Mouse (Mus musculus) heart, adult 2 months (tissue): Measurements from ENCODE around the gene Ints11. TPM values are rescaled to one million over a fixed set of nuclear protein-coding genes. Genes with fewer than 3 reads are reported as not detected.
A peak's percentile ranks its signal among the peaks of the same experiment; 100 is the strongest.

ENCODE experiments used
- DNase-seq, 2 experiments: peaks; one replicate each; pipeline ENCODE4 v3.0.0; 2021
- H3K27ac ChIP-seq: fragments of 200-600 bp; 2 replicates; pipeline ENCODE4 v1.8.1; 2022
- H3K27me3 ChIP-seq: fragments of 200-500 bp; 2 replicates; pipeline ENCODE4 v1.6.1; 2012; ENCODE audit warnings: mild to moderate bottlenecking, low read length, inconsistent platforms, mixed read lengths; ENCODE audit not compliant: control insufficient read depth, insufficient read depth
- H3K36me3 ChIP-seq: fragments of 200-500 bp; 2 replicates; pipeline ENCODE4 v1.6.1; 2012; ENCODE audit warnings: low read length, inconsistent platforms; ENCODE audit not compliant: control insufficient read depth, insufficient read depth
- H3K4me1 ChIP-seq: fragments of 200-500 bp; 2 replicates; pipeline ENCODE4 v1.6.1; 2011; ENCODE audit warnings: low read length; ENCODE audit not compliant: control insufficient read depth, insufficient read depth
- H3K4me3 ChIP-seq: fragments of 200-600 bp; 2 replicates; pipeline ENCODE4 v1.8.1; 2022
- H3K79me2 ChIP-seq: fragments of 200-500 bp; replicated peaks from 2 replicates; pipeline ENCODE4 v1.6.1; 2012; ENCODE audit warnings: mild to moderate bottlenecking, inconsistent platforms, low read length, moderate library complexity, mixed read lengths; ENCODE audit not compliant: control insufficient read depth, insufficient read depth
- H3K9ac ChIP-seq: fragments of 200-500 bp; 2 replicates; pipeline ENCODE4 v1.6.1; 2012; ENCODE audit warnings: low read depth, mild to moderate bottlenecking, control low read depth, inconsistent platforms, low read length, mixed read lengths
- CTCF ChIP-seq: fragments of 200-600 bp; IDR thresholded peaks from 2 replicates; pipeline ENCODE4 v1.8.1; 2022; ENCODE audit warnings: antibody characterized with exemption, mild to moderate bottlenecking, moderate library complexity
- EP300 ChIP-seq: fragments of 200-500 bp; IDR thresholded peaks from 2 replicates; pipeline ENCODE4 v1.6.1; 2011; ENCODE audit warnings: low read depth, low read length, control low read depth; ENCODE audit not compliant: insufficient read depth
- POLR2A ChIP-seq: fragments of 200-500 bp; IDR thresholded peaks from 2 replicates; pipeline ENCODE4 v1.6.1; 2011; ENCODE audit warnings: mild to moderate bottlenecking, low read depth, low read length, control low read depth; ENCODE audit not compliant: insufficient read depth
- WGBS: fragments of 180-500 bp; shearing (Covaris S2); methylation state at CpG from one replicate; pipeline ENCODE4 v1.1.7; 2018; 5-methylcytosine and 5-hydroxymethylcytosine counted together
- intact Hi-C: fragments of 180-260 bp; cut with DNase I; formaldehyde crosslinking; loops from one replicate; pipeline ENCODE4 v1.15.1; 2025
- polyA plus RNA-seq: library from polyadenylated mRNA; depleted of rRNA; stranded (reverse); fragments of >200 nt; gene quantifications from 2 replicates; pipeline ENCODE4 v1.2.3, GENCODE M21; 2012
- total RNA-seq, 2 experiments: library from RNA; stranded (reverse); gene quantifications; 2 replicates each; pipeline ENCODE4 v1.2.3; 2021

Ints11 gene
- total and polyA plus RNA-seq, 3 experiments, result 15.3 to 17.4 (median 15.8) TPM

- TF ChIP-seq EP300 (no peak), CTCF (no peak), POLR2A (no peak)
- Histone ChIP-seq H3K27ac (no peak overlapping the region), H3K4me3 (no peak overlapping the region), H3K27me3 (no peaks in the 10 kb centered on the region), H3K4me1 (peaks cover 4% of the 10 kb centered on the region), H3K9ac (no peak overlapping the region), H3K36me3 (no peaks in the 10 kb centered on the region), H3K79me2 (0 out of 2 replicates have a peak, but pooled peaks cover 1% of the 10 kb centered on the region)
- no peak for DNase-seq
- 70% methylated on average over 3 of the region's 3 CpGs for WGBS
- intact Hi-C loops, result no loop called here
Observed at GRCm38 (mm10) chr4:155856881-155857280, 12.5 kb upstream of the Ints11 start.

GRCm38 (mm10) chr4:155859318-155859717 lies 10.0 kb upstream of the Ints11 start:
- no peak for TF ChIP-seq POLR2A
- TF ChIP-seq CTCF, result no peak
- no peak for TF ChIP-seq EP300
- Histone ChIP-seq H3K4me1 (no peaks in the 10 kb centered on the region), H3K36me3 (no peaks in the 10 kb centered on the region), H3K27ac (no peak overlapping the region), H3K9ac (no peak overlapping the region), H3K27me3 (no peaks in the 10 kb centered on the region), H3K79me2 (no peaks in the 10 kb centered on the region), H3K4me3 (no peak overlapping the region)
- DNase-seq, result peak in 1 of 2 experiments; percentile 61
- intact Hi-C loops, result no loop called here
- WGBS, result 28% methylated on average over 13 of the region's 13 CpGs

GRCm38 (mm10) chr4:155861787-155862186 lies 7.6 kb upstream of the Ints11 start:
- H3K4me3 ChIP-seq, result no peak overlapping the region
- H3K27me3 ChIP-seq, result no peaks in the 10 kb centered on the region
- H3K4me1 ChIP-seq, result no peaks in the 10 kb centered on the region
- no peaks in the 10 kb centered on the region for H3K79me2 ChIP-seq
- TF ChIP-seq POLR2A (no peak), CTCF (no peak), EP300 (no peak)
- H3K27ac ChIP-seq, result no peak overlapping the region
- H3K9ac ChIP-seq, result no peak overlapping the region
- 90% methylated on average over 7 of the region's 7 CpGs for WGBS
- no peaks in the 10 kb centered on the region for H3K36me3 ChIP-seq
- peak in 1 of 2 experiments; percentile 21 for DNase-seq
- intact Hi-C loops, result no loop called here

GRCm38 (mm10) chr4:155863001-155863400 lies 6.3 kb upstream of the Ints11 start, which contains the start of gene Tas1r3:
Tas1r3 (minus strand) TSS chr4:155863362.
- H3K27ac ChIP-seq, result no peak within 1 kb of the TSS
- no peak within 1 kb of the TSS for H3K4me3 ChIP-seq
- H3K9ac ChIP-seq, result no peak within 1 kb of the TSS
- no peaks in the 10 kb centered on the region for H3K36me3 ChIP-seq
- DNase-seq, result peak in 1 of 2 experiments; percentile 17
- WGBS, result 85% methylated on average over 5 of the region's 5 CpGs
- H3K27me3 ChIP-seq, result no peaks in the 10 kb centered on the region
- TF ChIP-seq POLR2A (no peak), CTCF (no peak), EP300 (no peak)
- H3K79me2 ChIP-seq, result no peaks in the 10 kb centered on the region
- no peaks in the 10 kb centered on the region for H3K4me1 ChIP-seq
- intact Hi-C loops, result no loop called here

- 7% methylated on average over 22 of the region's 22 CpGs for WGBS
- DNase-seq, result no peak
- peak overlapping the region; percentile 76 for H3K9ac ChIP-seq
- H3K4me1 ChIP-seq, result no peaks in the 10 kb centered on the region
- H3K79me2 ChIP-seq, result no peaks in the 10 kb centered on the region
- TF ChIP-seq CTCF (no peak), EP300 (no peak), POLR2A (no peak)
- H3K27me3 ChIP-seq, result no peaks in the 10 kb centered on the region
- intact Hi-C loops, result loop anchor here (1.0 to 5.0 kb wide), 4 partner anchors 18 to 124 kb away; partner anchors contain the start of genes B3galt6, Sdf4 and Ube2j2
- no peaks in the 10 kb centered on the region for H3K36me3 ChIP-seq
- peak overlapping the region; percentile 57 for H3K27ac ChIP-seq
- peak overlapping the region; percentile 65 for H3K4me3 ChIP-seq
Observed at GRCm38 (mm10) chr4:155868614-155869298, 590 bp upstream of the Ints11 start.

- TF ChIP-seq EP300, result no peak
- TF ChIP-seq POLR2A, result no peak
- no peak for TF ChIP-seq CTCF
- intact Hi-C loops, result no loop called here
- Histone ChIP-seq H3K27ac (no peak overlapping the region), H3K79me2 (no peaks in the 10 kb centered on the region), H3K27me3 (no peaks in the 10 kb centered on the region), H3K9ac (no peak overlapping the region), H3K4me3 (no peak overlapping the region), H3K4me1 (no peaks in the 10 kb centered on the region), H3K36me3 (no peaks in the 10 kb centered on the region)
- 93% methylated on average over 7 of the region's 7 CpGs for WGBS
- no peak for DNase-seq
Observed at GRCm38 (mm10) chr4:155871404-155871803, 2.1 kb downstream of the Ints11 start.
